Mouse (Mus musculus) MEL (cell line): ENCODE data around the gene Lima1. TPM values are rescaled to one million over a fixed set of nuclear protein-coding genes. Genes with fewer than 3 reads are reported as not detected.

ENCODE experiments used
- DNase-seq: peaks from one replicate; pipeline ENCODE4 v3.0.0; 2011; ENCODE audit warnings: low read depth, low spot score
- H3K27ac ChIP-seq: 2 replicates; pipeline ENCODE4 v1.5.1; 2012; ENCODE audit warnings: low read depth, mild to moderate bottlenecking, control low read depth, low read length, moderate library complexity; ENCODE audit not compliant: control insufficient read depth
- H3K27me3 ChIP-seq, 2 experiments: fragments of 150-350 bp in 1 of 2; sonication (generic) in 1 of 2; 2 replicates each; pipeline ENCODE4 v1.6.1; 2012; ENCODE audit warnings: low read length in 2 of 2, mild to moderate bottlenecking in 2 of 2, improper control_type of control experiment in 1 of 2, moderate library complexity in 1 of 2; ENCODE audit not compliant: insufficient read depth in 2 of 2, control insufficient read depth in 1 of 2
- H3K36me3 ChIP-seq, 2 experiments: 2 replicates each; pipeline ENCODE4 v1.6.1; 2012 to 2014; ENCODE audit warnings: low read length in 2 of 2, improper control_type of control experiment in 1 of 2, inconsistent platforms in 1 of 2, mild to moderate bottlenecking in 1 of 2; ENCODE audit not compliant: insufficient read depth in 2 of 2, control insufficient read depth in 1 of 2
- H3K4me1 ChIP-seq, 2 experiments: fragments of 150-350 bp in 1 of 2; sonication (generic) in 1 of 2; 2 replicates each; pipeline ENCODE4 v1.6.1; 2012; ENCODE audit warnings: low read length in 2 of 2, improper control_type of control experiment in 1 of 2, mild to moderate bottlenecking in 1 of 2; ENCODE audit not compliant: insufficient read depth in 2 of 2, control insufficient read depth in 1 of 2
- H3K4me3 ChIP-seq, 2 experiments: fragments of 150-350 bp in 1 of 2; sonication (generic) in 1 of 2; 2 replicates each; pipeline ENCODE4 v1.5.1; 2012; ENCODE audit warnings: low read depth in 2 of 2, low read length in 2 of 2, mild to moderate bottlenecking in 2 of 2, moderate library complexity in 2 of 2, control low read depth in 1 of 2, improper control_type of control experiment in 1 of 2; ENCODE audit not compliant: control insufficient read depth in 1 of 2, insufficient read depth in 1 of 2
- H3K79me2 ChIP-seq: 2 replicates; pipeline ENCODE4 v1.6.1; 2012; ENCODE audit warnings: mild to moderate bottlenecking, low read length, moderate library complexity; ENCODE audit not compliant: control insufficient read depth, poor library complexity, insufficient read depth
- H3K9ac ChIP-seq: 2 replicates; pipeline ENCODE4 v1.6.1; 2012; ENCODE audit warnings: low read depth, mild to moderate bottlenecking, control low read depth, low read length, moderate library complexity; ENCODE audit not compliant: control insufficient read depth, poor library complexity, severe bottlenecking
- H3K9me3 ChIP-seq: fragments of 150-350 bp; sonication (generic); replicated peaks from 2 replicates; pipeline ENCODE4 v1.6.1; 2012; ENCODE audit warnings: mild to moderate bottlenecking, low read length, improper control_type of control experiment, moderate library complexity; ENCODE audit not compliant: insufficient read depth
- BHLHE40 ChIP-seq: IDR thresholded peaks from 2 replicates; pipeline ENCODE4 v1.6.1; 2012; ENCODE audit warnings: low read depth, mild to moderate bottlenecking, inconsistent platforms, low read length, improper control_type of control experiment, borderline replicate concordance
- CTCF ChIP-seq, 3 experiments: IDR thresholded peaks in 2 of 3; conservative IDR thresholded peaks in 1 of 3; 2 replicates each; pipeline ENCODE4 v1.5.1; 2011 to 2012; ENCODE audit warnings: low read length in 3 of 3, low read depth in 2 of 3, mild to moderate bottlenecking in 2 of 3, improper control_type of control experiment in 1 of 3, inconsistent platforms in 1 of 3, mixed read lengths in 1 of 3, moderate library complexity in 1 of 3; ENCODE audit not compliant: control insufficient read depth in 1 of 3, insufficient read depth in 1 of 3, poor library complexity in 1 of 3, severe bottlenecking in 1 of 3
- ETS1 ChIP-seq: IDR thresholded peaks from 2 replicates; pipeline ENCODE4 v1.6.1; 2012; ENCODE audit warnings: low read depth, mild to moderate bottlenecking, inconsistent platforms, low read length, improper control_type of control experiment, moderate library complexity
- GABPA ChIP-seq: IDR thresholded peaks from 2 replicates; pipeline ENCODE4 v1.6.1; 2012; ENCODE audit warnings: low read depth, mild to moderate bottlenecking, inconsistent platforms, low read length, improper control_type of control experiment, moderate library complexity
- MAFK ChIP-seq: IDR thresholded peaks from 2 replicates; pipeline ENCODE4 v1.6.1; 2011; ENCODE audit warnings: low read depth, mild to moderate bottlenecking, low read length, improper control_type of control experiment, borderline replicate concordance
- MEF2A ChIP-seq: IDR thresholded peaks from 2 replicates; pipeline ENCODE4 v1.6.1; 2014; ENCODE audit warnings: low read depth, mild to moderate bottlenecking, inconsistent platforms, low read length, improper control_type of control experiment; ENCODE audit not compliant: poor library complexity, insufficient replicate concordance, severe bottlenecking; ENCODE audit errors: extremely low read depth
- NELFE ChIP-seq: IDR thresholded peaks from 2 replicates; pipeline ENCODE4 v1.6.1; 2011; ENCODE audit warnings: low read depth, low read length, improper control_type of control experiment
- POLR2AphosphoS2 ChIP-seq: IDR thresholded peaks from 2 replicates; pipeline ENCODE4 v1.6.1; 2011; ENCODE audit warnings: low read length, improper control_type of control experiment
- POLR2AphosphoS5 ChIP-seq: IDR thresholded peaks from 2 replicates; pipeline ENCODE4 v1.6.1; 2012; ENCODE audit warnings: low read depth, borderline replicate concordance, mild to moderate bottlenecking, inconsistent platforms, low read length, moderate library complexity, mixed read lengths
- RCOR1 ChIP-seq: IDR thresholded peaks from 2 replicates; pipeline ENCODE4 v1.6.1; 2012; ENCODE audit warnings: low read depth, mild to moderate bottlenecking, inconsistent platforms, low read length, improper control_type of control experiment
- SMC3 ChIP-seq: IDR thresholded peaks from 2 replicates; pipeline ENCODE4 v1.6.1; 2011; ENCODE audit warnings: low read depth, low read length, improper control_type of control experiment
- TAL1 ChIP-seq: IDR thresholded peaks from 2 replicates; pipeline ENCODE4 v1.6.1; 2012; ENCODE audit warnings: mild to moderate bottlenecking, inconsistent platforms, low read length, moderate library complexity, mixed read lengths
- TBP ChIP-seq: IDR thresholded peaks from 2 replicates; pipeline ENCODE4 v1.8.0; 2011; ENCODE audit warnings: low read depth, low read length, improper control_type of control experiment
- TCF12 ChIP-seq: IDR thresholded peaks from 2 replicates; pipeline ENCODE4 v1.6.1; 2014; ENCODE audit warnings: low read depth, mild to moderate bottlenecking, inconsistent platforms, low read length, improper control_type of control experiment, moderate library complexity
- USF1 ChIP-seq: IDR thresholded peaks from 2 replicates; pipeline ENCODE4 v1.6.1; 2014; ENCODE audit warnings: low read depth, mild to moderate bottlenecking, inconsistent platforms, low read length, improper control_type of control experiment, moderate library complexity
- ZC3H11A ChIP-seq: IDR thresholded peaks from 2 replicates; pipeline ENCODE4 v1.6.1; 2012; ENCODE audit warnings: low read depth, mild to moderate bottlenecking, inconsistent platforms, low read length, improper control_type of control experiment
- ZKSCAN1 ChIP-seq: IDR thresholded peaks from 2 replicates; pipeline ENCODE4 v1.6.1; 2012; ENCODE audit warnings: low read depth, mild to moderate bottlenecking, inconsistent platforms, low read length, improper control_type of control experiment, moderate library complexity
- ZNF384 ChIP-seq: IDR thresholded peaks from 2 replicates; pipeline ENCODE4 v1.6.1; 2012; ENCODE audit warnings: low read depth, mild to moderate bottlenecking, inconsistent platforms, low read length, improper control_type of control experiment
- polyA plus RNA-seq, 2 experiments: library from polyadenylated mRNA; stranded (reverse) in 1 of 2; unstranded in 1 of 2; fragments of >175 nt in 1 of 2; fragments of >200 nt in 1 of 2; gene quantifications; 2 replicates each; pipeline versions ENCODE4 v1.2.1 to v1.2.4; 2012; ENCODE audit warnings: low replicate concordance in 2 of 2, low read depth in 1 of 2; ENCODE audit not compliant: insufficient read length in 2 of 2, insufficient read depth in 1 of 2, missing spikeins in 1 of 2
- total RNA-seq: library from RNA; depleted of rRNA; stranded (reverse); fragments of 300-350 nt; gene quantifications from 2 replicates; pipeline ENCODE4 v1.2.3, GENCODE M21; 2012

Lima1 gene
- total and polyA plus RNA-seq, 3 experiments, result 1.1 to 7.9 TPM; not detected in 1

GRCm38 (mm10) chr15:99847207-99847881 is 27.9 kb downstream of the Lima1 start:
- Histone ChIP-seq H3K79me2 (no peaks in the 10 kb centered on the region), H3K4me1 (no peaks in the 10 kb centered on the region), H3K9ac (no peak overlapping the region), H3K27me3 (peaks cover 6% of the 10 kb centered on the region in 2 experiments), H3K9me3 (no peaks in the 10 kb centered on the region), H3K4me3 (no peak overlapping the region), H3K36me3 (no peaks in the 10 kb centered on the region), H3K27ac (no peak overlapping the region)
- DNase-seq, result no peak
- TF ChIP-seq ZKSCAN1, result no peak
- no peak for TF ChIP-seq USF1
- no peak for TF ChIP-seq MEF2A
- no peak for TF ChIP-seq SMC3
- no peak for TF ChIP-seq GABPA
- TF ChIP-seq CTCF (IDR thresholded peaks at IDR 0.05 in 2 of 3, conservative IDR thresholded peaks at IDR 0.05 in 1 of 3; ENCODE audit: control insufficient read depth in 1 of 3, insufficient read depth in 1 of 3, low read depth in 2 of 3, low read length in 3 of 3, poor library complexity in 1 of 3, severe bottlenecking in 1 of 3), result no peak
- no peak for TF ChIP-seq RCOR1
- no peak for TF ChIP-seq ZNF384
- no peak for TF ChIP-seq POLR2AphosphoS2
- no peak for TF ChIP-seq TCF12
- no peak for TF ChIP-seq BHLHE40
- no peak for TF ChIP-seq TBP
- no peak for TF ChIP-seq MAFK

GRCm38 (mm10) chr15:99846633-99847032 is 28.6 kb downstream of the Lima1 start:
- H3K9ac ChIP-seq, result no peak overlapping the region
- H3K9me3 ChIP-seq, result no peaks in the 10 kb centered on the region
- H3K36me3 ChIP-seq, result no peaks in the 10 kb centered on the region
- H3K27ac ChIP-seq, result no peak overlapping the region
- peaks cover 6 to 8% of the 10 kb centered on the region in 2 experiments for H3K27me3 ChIP-seq
- no peak for TF ChIP-seq ETS1
- TF ChIP-seq, all 39 proteins: peak for 0
- H3K79me2 ChIP-seq, result no peaks in the 10 kb centered on the region
- no peaks in the 10 kb centered on the region for H3K4me1 ChIP-seq
- H3K4me3 ChIP-seq, result no peak overlapping the region
- DNase-seq, result no peak

DNA sequence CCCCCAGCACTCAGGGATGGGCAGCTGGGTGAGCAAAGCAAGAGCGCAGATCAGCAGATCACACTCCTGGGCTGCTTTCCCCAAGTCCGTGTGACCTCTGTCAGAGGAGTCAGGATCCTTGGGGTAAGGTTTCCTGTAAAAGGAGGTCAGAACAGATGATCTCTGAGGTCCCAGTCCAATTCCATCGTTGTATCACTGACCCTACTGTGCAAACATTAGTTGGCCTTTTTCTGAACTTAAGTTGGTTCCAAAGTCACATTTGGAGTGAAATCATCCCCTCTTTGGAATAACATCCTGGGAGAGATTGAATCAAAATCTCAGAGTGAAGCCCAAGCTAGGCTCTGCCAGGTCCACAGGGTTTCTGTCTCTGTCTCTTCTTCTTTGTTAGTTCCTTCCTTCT is 31.4 kb downstream of the Lima1 start:
- TF ChIP-seq TAL1, result no peak
- TF ChIP-seq POLR2AphosphoS2, result no peak
- no peak for TF ChIP-seq POLR2AphosphoS5
- no peak for TF ChIP-seq NELFE
- no peak for TF ChIP-seq ZC3H11A
- no peaks in the 10 kb centered on the region for H3K36me3 ChIP-seq
- no peak for DNase-seq
- no peak overlapping the region for H3K4me3 ChIP-seq
- peaks cover 8 to 11% of the 10 kb centered on the region in 2 experiments for H3K27me3 ChIP-seq
- no peaks in the 10 kb centered on the region for H3K9me3 ChIP-seq
- H3K79me2 ChIP-seq, result no peaks in the 10 kb centered on the region
- H3K9ac ChIP-seq, result no peak overlapping the region
- H3K27ac ChIP-seq, result no peak overlapping the region
- no peaks in the 10 kb centered on the region for H3K4me1 ChIP-seq
